Mouse (Mus musculus) bone marrow macrophage, adult 2 months (primary cell): ENCODE measurements around the gene Klc4.

Experiments
- CTCF ChIP-seq: IDR thresholded peaks from 2 replicates; pipeline ENCODE4 v1.5.1; 2012; ENCODE audit warnings: low read depth, mild to moderate bottlenecking, low read length, moderate library complexity
- POLR2A ChIP-seq: IDR thresholded peaks from 2 replicates; pipeline ENCODE4 v1.6.1; 2012; ENCODE audit warnings: mild to moderate bottlenecking, low read depth, low read length, borderline replicate concordance

GRCm38 (mm10) chr17:46588173-46588572 is 57.6 kb downstream of the Klc4 start:
- TF ChIP-seq CTCF (no peak), POLR2A (no peak)
